Mouse (Mus musculus): ENCODE data around the gene Pde4dip.
A peak's percentile ranks its signal among the peaks of the same experiment; 100 is the strongest.

DNA sequence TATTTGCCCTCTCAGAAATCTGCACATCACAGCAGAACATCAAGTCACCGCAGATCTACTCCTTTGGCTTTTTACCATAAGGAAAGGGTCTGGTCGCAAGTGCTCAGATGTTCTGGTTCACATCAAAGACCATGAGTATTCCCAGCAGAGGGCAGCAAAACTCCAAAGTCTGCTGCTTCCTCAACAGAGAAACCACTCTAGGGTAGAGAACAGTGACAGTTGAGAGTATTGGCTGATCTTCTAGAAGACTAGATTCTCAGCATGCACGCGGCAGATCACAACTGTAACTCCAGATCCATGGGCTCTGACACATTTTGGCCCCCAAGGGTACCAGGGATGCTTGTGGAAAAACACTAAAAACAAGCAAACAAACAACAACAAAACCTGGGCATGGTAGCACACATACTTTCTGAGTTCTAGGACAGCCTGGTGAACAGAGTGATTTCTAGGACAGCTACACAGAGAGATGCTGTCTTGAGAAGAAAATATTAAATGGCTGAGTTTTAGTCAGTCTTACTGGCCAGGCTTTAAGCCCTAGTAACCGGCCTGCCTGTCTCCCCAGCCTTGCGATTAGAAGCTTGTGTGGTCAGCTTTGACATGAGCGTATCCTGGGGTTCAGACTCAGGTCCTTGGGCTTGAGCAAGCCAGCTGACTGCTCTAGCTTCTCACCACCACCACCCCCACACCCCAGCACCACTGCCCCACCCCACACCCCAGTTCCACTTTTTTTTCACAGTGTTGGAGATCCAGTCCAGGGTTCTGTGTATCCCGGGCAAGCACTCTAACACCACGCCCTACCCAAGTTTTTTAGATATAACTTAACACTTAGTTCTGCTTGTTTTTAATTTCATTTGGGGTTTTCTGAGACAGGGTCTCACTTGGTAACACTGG is 40.7 kb upstream of the Pde4dip start:
- TF ChIP-seq POLR2A (IDR thresholded peaks at IDR 0.05; ENCODE audit: insufficient read depth, low read depth, low read length), result no peak
- TF ChIP-seq EP300 (IDR thresholded peaks at IDR 0.05; ENCODE audit: insufficient read depth, low read depth, low read length), result 0 out of 2 replicates have a peak, but pooled peaks have one; percentile 38
- peak; percentile 77 for TF ChIP-seq CTCF (IDR thresholded peaks at IDR 0.05)
